Mouse (Mus musculus) liver, adult 10 weeks (tissue): ENCODE measurements around the gene Gm20908. TPM values are rescaled to one million over a fixed set of nuclear protein-coding genes. Genes with fewer than 3 reads are reported as not detected.

Experiments used
- polyA plus RNA-seq: library from polyadenylated mRNA; stranded (reverse); fragments of 350-450 nt; fragmentation: Illumina TruSeq; extraction: RNeasy Lipid Tissue Mini Kit (QIAGEN cat#74804); gene quantifications from one replicate; pipeline ENCODE4 v1.2.3, GENCODE M21; 2014; ENCODE audit warnings: low read depth, low replicate concordance

Gene Gm20908
- not detected for polyA plus RNA-seq

GRCm38 (mm10) chrY:64472966-64473365 lies at the start of gene Gm20908:
TSS of gene Gm20908 (plus strand) at chrY:64473266.

